Mouse (Mus musculus): ENCODE measurements at regions not wholly inside any gene's neighbourhood (a gene's known extent, or its start where the extent isn't known, plus 50 kb on each side); places are given as distances from the start of the nearest gene placed in this dataset.

GRCm38 (mm10) chr8:89663859-89664258 is 619.9 kb upstream of the Sall1 start:
- 39% methylated on average over 10 of the region's 10 CpGs for WGBS
- Histone ChIP-seq H3K4me1 (replicated peaks; ENCODE audit: insufficient read depth, low read length) (0 out of 2 replicates have a peak, but pooled peaks cover 7% of the 10 kb centered on the region), H3K27me3 (ENCODE audit: insufficient read depth, low read length) (no peaks in the 10 kb centered on the region), H3K27ac (no peak overlapping the region), H3K4me3 (replicated peaks; ENCODE audit: low read depth, low read length) (no peak overlapping the region), H3K9me3 (replicated peaks; ENCODE audit: low read length) (no peaks in the 10 kb centered on the region), H3K36me3 (ENCODE audit: insufficient read depth, low read length) (no peaks in the 10 kb centered on the region), H3K9ac (ENCODE audit: low read depth, low read length) (no peak overlapping the region), H3K4me2 (ENCODE audit: low read length) (no peak overlapping the region; the same call in 1 of the 2 replicates)
- TF ChIP-seq CTCF (IDR thresholded peaks at IDR 0.05; ENCODE audit: low read depth), result no peak
- ATAC-seq (replicated peaks; ENCODE audit: low FRiP score, low read depth), result 0 out of 2 replicates have a peak, but pooled peaks have one; percentile 30
- DNase-seq (ENCODE audit: low spot score), result peak; percentile 76

DNA sequence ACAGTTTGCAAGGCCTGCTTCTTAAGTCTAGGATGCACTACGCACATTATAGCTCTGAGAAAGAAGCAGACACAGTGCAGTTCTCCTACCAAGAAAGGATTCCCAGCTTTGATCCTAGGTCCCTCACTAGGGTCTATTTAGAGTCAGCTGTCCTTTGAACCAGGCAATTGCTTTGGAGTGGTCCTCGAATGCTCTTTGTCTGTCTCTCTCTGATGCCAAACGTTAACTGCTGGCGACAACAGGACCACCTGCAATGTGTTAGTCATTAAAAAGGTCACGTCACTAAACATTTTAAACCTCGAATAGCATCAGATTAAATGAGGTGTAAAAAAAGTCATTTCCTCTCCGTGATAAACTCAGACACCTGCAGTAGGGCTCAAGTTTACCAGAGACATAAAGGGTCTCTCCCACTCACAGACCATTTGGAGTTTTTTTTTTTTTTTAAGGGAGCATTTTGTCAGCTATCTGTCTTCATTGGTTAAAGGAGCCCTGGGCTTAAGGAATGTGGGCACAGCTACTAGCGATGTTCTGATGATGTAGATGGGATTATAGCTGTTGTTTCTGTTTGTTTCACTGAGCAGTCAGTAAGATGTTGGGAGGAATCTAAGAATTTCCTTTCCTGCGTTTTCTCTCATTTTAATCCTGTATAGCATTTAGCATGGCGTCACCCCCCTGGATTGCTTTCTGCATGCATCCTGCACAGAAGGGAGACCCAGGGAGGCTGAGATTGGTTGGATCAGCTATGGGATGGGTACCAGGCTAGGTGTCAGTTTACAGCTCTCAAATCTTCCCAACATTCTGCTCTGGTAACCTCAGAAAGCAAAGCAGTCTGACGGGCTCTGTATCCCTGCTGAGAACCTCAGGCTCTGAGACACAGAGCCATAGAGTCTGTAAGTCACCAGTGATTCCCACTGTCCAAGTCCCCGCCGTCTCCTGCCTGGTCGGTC is 615.3 kb upstream of the Sall1 start:
- Histone ChIP-seq H3K4me1 (replicated peaks; ENCODE audit: insufficient read depth, low read length) (0 out of 2 replicates have a peak, but pooled peaks cover 15% of the 10 kb centered on the region), H3K9me3 (replicated peaks; ENCODE audit: low read length) (no peaks in the 10 kb centered on the region), H3K4me2 (ENCODE audit: low read length) (0 out of 2 replicates have a peak overlapping the region, but pooled peaks have one; percentile 30), H3K36me3 (ENCODE audit: insufficient read depth, low read length) (no peaks in the 10 kb centered on the region), H3K27me3 (ENCODE audit: insufficient read depth, low read length) (no peaks in the 10 kb centered on the region), H3K27ac (peak overlapping the region; percentile 68), H3K9ac (ENCODE audit: low read depth, low read length) (no peak overlapping the region), H3K4me3 (replicated peaks; ENCODE audit: low read depth, low read length) (no peak overlapping the region)
- ATAC-seq (replicated peaks; ENCODE audit: low FRiP score, low read depth), result peak; percentile 71
- TF ChIP-seq CTCF (IDR thresholded peaks at IDR 0.05; ENCODE audit: low read depth), result no peak
- WGBS, result 18% methylated on average over 14 of the region's 14 CpGs
- DNase-seq (ENCODE audit: low spot score), result peak; percentile 84

DNA sequence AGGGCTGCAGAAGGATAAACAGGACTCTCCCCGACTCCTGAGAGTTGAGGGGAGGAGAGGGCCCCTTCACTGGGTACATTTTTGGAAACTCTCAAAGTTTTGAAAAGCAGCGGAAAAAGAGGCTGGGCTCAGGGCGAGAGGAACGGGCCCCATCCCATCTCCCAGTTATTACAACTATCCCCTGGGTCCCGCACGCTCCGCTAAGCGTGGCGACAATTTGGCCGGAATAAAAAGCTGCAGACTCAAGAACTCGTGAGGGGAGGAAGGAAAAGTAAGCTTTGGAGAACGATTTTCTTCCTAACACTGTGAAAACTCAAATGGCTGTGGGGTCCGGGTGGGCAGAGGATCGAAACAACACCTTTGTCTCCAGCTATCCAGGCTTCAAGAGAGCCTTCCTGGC is 611.4 kb upstream of the Sall1 start:
- DNase-seq (ENCODE audit: low spot score) (no peak), ATAC-seq (replicated peaks; ENCODE audit: low FRiP score, low read depth) (no peak)
- 0 out of 2 replicates have a peak, but pooled peaks cover 15% of the 10 kb centered on the region for H3K4me1 ChIP-seq (replicated peaks; ENCODE audit: insufficient read depth, low read length)
- no peaks in the 10 kb centered on the region for H3K9me3 ChIP-seq (replicated peaks; ENCODE audit: low read length)
- WGBS, result 20% methylated on average over 14 of the region's 14 CpGs
- H3K36me3 ChIP-seq (ENCODE audit: insufficient read depth, low read length), result no peaks in the 10 kb centered on the region
- no peak for TF ChIP-seq CTCF (IDR thresholded peaks at IDR 0.05; ENCODE audit: low read depth)
- no peak overlapping the region for H3K4me3 ChIP-seq (replicated peaks; ENCODE audit: low read depth, low read length)
- peak overlapping the region; percentile 31 for H3K4me2 ChIP-seq (ENCODE audit: low read length)
- H3K27me3 ChIP-seq (ENCODE audit: insufficient read depth, low read length), result no peaks in the 10 kb centered on the region
- no peak overlapping the region for H3K9ac ChIP-seq (ENCODE audit: low read depth, low read length)
- H3K27ac ChIP-seq, result peak overlapping the region; percentile 62

DNA sequence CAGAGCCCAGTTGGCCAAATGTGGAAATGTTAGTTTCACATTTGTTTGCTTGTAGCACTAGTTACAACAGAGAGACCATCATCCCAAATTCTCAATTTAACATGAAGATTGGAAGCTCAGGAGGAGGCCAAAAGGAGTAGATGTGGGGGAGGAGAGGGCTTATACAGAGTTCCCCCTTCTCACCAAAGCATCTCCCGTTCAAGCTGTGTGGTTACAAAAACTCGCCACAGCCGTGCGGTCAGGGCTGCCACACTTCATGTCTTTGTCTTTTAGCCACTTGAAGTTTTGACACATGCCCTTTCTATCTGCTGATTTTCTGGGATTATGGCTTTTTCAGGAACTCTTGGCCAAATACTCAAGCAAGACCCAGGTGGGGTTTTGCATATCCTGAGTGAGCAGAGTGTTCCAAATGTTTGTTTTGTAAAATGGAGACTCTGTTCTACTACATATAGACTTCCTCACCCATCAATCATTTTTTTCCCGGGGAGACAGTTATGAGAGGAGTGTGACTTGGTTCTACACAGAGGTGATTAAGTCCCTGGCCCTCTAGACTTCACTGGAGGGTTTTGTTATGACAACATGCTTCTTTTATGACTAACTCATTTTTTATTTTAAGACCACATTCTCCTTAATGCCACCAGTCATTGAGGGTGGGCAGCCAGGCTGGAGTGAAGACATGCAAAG is 605.4 kb upstream of the Sall1 start:
- H3K27ac ChIP-seq, result no peak overlapping the region
- no peak overlapping the region for H3K4me2 ChIP-seq (ENCODE audit: low read length)
- TF ChIP-seq CTCF (IDR thresholded peaks at IDR 0.05; ENCODE audit: low read depth), result no peak
- no peaks in the 10 kb centered on the region for H3K4me1 ChIP-seq (replicated peaks; ENCODE audit: insufficient read depth, low read length)
- H3K9ac ChIP-seq (ENCODE audit: low read depth, low read length), result no peak overlapping the region
- H3K36me3 ChIP-seq (ENCODE audit: insufficient read depth, low read length), result no peaks in the 10 kb centered on the region
- H3K27me3 ChIP-seq (ENCODE audit: insufficient read depth, low read length), result no peaks in the 10 kb centered on the region
- H3K4me3 ChIP-seq (replicated peaks; ENCODE audit: low read depth, low read length), result no peak overlapping the region
- H3K9me3 ChIP-seq (replicated peaks; ENCODE audit: low read length), result no peaks in the 10 kb centered on the region
- 59% methylated on average over 5 of the region's 5 CpGs for WGBS
- ATAC-seq (replicated peaks; ENCODE audit: low FRiP score, low read depth) (no peak), DNase-seq (ENCODE audit: low spot score) (no peak)

DNA sequence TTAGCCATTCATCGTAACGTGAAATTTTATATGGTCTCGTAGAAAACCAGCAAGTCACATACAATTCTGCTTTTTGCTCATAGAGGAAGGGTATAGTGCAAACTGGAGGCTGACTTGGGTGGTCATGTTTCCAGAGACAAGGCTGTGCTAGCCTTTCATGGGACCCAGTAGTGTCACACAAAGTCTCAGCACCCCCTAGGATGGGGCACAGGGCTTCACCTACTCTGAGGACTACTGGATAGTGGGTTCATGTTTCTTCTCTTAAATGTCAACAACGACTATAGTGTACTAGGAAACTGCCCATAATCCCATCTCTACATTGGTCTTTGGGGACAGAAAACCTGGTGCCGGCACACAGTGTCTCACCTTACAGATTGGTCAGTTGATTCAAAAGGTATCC is 603.0 kb upstream of the Sall1 start:
- 87% methylated on average over 5 of the region's 5 CpGs for WGBS
- DNase-seq (ENCODE audit: low spot score) (no peak), ATAC-seq (replicated peaks; ENCODE audit: low FRiP score, low read depth) (no peak)
- TF ChIP-seq CTCF (IDR thresholded peaks at IDR 0.05; ENCODE audit: low read depth), result no peak
- Histone ChIP-seq H3K4me3 (replicated peaks; ENCODE audit: low read depth, low read length) (no peak overlapping the region), H3K9ac (ENCODE audit: low read depth, low read length) (no peak overlapping the region), H3K4me2 (ENCODE audit: low read length) (no peak overlapping the region), H3K9me3 (replicated peaks; ENCODE audit: low read length) (no peaks in the 10 kb centered on the region), H3K27ac (no peak overlapping the region), H3K4me1 (replicated peaks; ENCODE audit: insufficient read depth, low read length) (no peaks in the 10 kb centered on the region), H3K27me3 (ENCODE audit: insufficient read depth, low read length) (no peaks in the 10 kb centered on the region), H3K36me3 (ENCODE audit: insufficient read depth, low read length) (no peaks in the 10 kb centered on the region)

GRCm38 (mm10) chr8:89641339-89641738 is 597.4 kb upstream of the Sall1 start:
- H3K9me3 ChIP-seq (replicated peaks; ENCODE audit: low read length), result no peaks in the 10 kb centered on the region
- no peak overlapping the region for H3K27ac ChIP-seq
- H3K9ac ChIP-seq (ENCODE audit: low read depth, low read length), result no peak overlapping the region
- DNase-seq (ENCODE audit: low spot score) (no peak), ATAC-seq (replicated peaks; ENCODE audit: low FRiP score, low read depth) (no peak)
- H3K27me3 ChIP-seq (ENCODE audit: insufficient read depth, low read length), result no peaks in the 10 kb centered on the region
- no peaks in the 10 kb centered on the region for H3K4me1 ChIP-seq (replicated peaks; ENCODE audit: insufficient read depth, low read length)
- H3K4me3 ChIP-seq (replicated peaks; ENCODE audit: low read depth, low read length), result no peak overlapping the region
- 65% methylated on average over 5 of the region's 5 CpGs for WGBS
- no peak overlapping the region for H3K4me2 ChIP-seq (ENCODE audit: low read length)
- H3K36me3 ChIP-seq (ENCODE audit: insufficient read depth, low read length), result no peaks in the 10 kb centered on the region
- no peak for TF ChIP-seq CTCF (IDR thresholded peaks at IDR 0.05; ENCODE audit: low read depth)

Measured in kidney, postnatal 0 days (tissue).